Mouse (Mus musculus) heart, adult 10 weeks (tissue): ENCODE results near the gene Tbc1d32. TPM values are rescaled to one million over a fixed set of nuclear protein-coding genes. Genes with fewer than 3 reads are reported as not detected.

ENCODE experiments used
- polyA plus RNA-seq: library from polyadenylated mRNA; stranded (reverse); fragments of 350-450 nt; fragmentation: Illumina TruSeq; extraction: RNeasy Lipid Tissue Mini Kit (QIAGEN cat#74804); gene quantifications from one replicate; pipeline ENCODE4 v1.2.3, GENCODE M21; 2014; ENCODE audit warnings: low read depth, low replicate concordance

Tbc1d32 gene
- polyA plus RNA-seq: 3.0 TPM

DNA sequence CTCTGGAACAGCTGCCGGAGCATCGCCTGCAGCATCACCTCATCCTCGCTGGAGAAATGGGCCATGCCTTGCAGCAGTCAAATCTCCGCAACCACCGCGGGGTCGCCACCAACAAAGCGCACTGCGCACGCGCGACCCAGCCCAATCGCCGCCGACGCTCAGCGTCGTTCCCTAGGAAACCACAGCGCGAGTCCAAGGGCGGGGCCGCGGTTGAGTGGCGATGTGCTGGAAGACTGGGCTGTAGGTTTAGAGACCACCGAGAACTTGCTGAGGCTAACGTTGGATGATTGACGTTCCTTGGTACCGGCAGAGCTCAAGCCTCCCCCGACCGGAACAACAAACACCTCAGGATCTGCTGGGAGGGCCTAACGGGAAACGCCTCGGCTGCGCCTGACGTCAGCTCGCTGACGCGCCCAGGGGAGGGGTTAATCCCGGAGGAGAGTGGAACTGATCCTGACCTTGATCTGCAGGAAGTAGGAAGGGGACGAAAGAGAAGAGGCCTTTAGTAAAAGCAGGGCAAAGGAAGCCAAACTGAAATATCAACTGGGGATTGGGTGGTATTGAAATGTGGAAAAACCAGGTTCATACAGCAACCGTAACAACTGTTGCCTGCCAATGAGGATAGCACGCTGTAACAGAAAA lies at the start of gene Tbc1d32:
Gene Tbc1d32, minus strand, starts transcription at position 122 of the 642 bp plus-strand sequence.

DNA sequence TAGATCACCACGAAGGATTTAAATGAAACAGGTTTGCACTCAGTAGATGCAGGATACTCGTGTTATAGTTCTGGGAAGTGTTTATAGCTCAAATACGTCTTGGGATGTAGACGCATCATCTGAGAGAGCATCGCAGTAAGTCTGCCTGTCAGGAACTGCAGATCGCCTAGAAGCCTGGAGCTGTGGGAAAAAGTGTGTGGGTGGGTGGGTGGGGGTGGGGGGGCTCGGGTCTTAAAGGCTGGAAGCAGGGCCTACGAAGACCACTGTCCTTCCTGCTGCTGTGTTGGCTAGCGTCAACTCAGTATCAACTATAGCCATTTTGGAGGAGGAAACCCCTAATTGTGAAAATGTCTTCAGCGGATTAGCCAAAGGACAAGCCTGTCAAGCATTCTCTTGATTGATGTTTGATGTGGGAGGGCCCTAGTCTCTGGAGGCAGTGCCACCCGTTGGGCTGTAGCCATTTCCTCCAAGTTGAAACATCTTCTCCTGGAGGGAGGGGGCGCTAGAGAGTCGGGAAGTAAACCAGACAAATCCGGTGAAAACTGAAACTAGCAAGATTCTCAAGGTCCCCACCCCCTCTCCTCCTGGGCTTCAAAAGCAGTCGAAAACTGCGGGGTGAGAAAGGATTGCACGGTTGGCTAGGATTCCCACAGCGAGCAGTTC lies 122.0 kb downstream of the Tbc1d32 start, which contains the start of gene Msl3l2:
Gene Msl3l2, plus strand, starts transcription at position 585 of the 663 bp plus-strand sequence.

Other genes starting within 250 kb of the Tbc1d32 start
- 1.0 TPM for gene Msl3l2, start 121.8 kb downstream of the Tbc1d32 start, polyA plus RNA-seq
- 361 TPM for gene Gja1, start 148.6 kb upstream of the Tbc1d32 start, polyA plus RNA-seq